Mouse (Mus musculus) kidney, adult 11 months (tissue): ENCODE data around the gene Efemp2.
A peak's percentile ranks its signal among the peaks of the same experiment; 100 is the strongest.

Experiments
- DNase-seq: peaks from one replicate; pipeline ENCODE4 v3.0.0; 2022

Efemp2 gene

DNA sequence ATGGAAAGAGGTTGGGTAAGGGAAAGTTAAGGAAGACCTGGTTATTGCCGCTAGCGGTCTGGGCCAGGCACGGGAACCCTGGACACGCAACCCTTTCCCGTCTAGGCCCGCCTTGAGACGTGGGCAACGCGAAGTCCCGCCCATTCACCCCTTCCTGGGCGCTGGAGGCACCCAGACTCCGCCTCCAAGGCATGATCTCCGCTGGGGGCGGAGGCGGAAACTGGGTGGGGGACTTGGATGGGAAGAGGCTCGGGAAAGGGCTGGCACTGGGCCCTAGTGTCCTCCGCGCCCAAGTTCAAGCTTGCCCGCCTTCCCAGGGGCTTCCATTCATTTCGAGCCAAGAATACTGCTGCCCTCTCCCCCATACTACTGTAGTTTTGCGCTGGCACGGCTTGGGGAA lies at the start of gene Efemp2:
Gene Efemp2 (plus strand): TSS at position 235 of the 400 bp plus-strand sequence.
- DNase-seq: peak; percentile 80

DNA sequence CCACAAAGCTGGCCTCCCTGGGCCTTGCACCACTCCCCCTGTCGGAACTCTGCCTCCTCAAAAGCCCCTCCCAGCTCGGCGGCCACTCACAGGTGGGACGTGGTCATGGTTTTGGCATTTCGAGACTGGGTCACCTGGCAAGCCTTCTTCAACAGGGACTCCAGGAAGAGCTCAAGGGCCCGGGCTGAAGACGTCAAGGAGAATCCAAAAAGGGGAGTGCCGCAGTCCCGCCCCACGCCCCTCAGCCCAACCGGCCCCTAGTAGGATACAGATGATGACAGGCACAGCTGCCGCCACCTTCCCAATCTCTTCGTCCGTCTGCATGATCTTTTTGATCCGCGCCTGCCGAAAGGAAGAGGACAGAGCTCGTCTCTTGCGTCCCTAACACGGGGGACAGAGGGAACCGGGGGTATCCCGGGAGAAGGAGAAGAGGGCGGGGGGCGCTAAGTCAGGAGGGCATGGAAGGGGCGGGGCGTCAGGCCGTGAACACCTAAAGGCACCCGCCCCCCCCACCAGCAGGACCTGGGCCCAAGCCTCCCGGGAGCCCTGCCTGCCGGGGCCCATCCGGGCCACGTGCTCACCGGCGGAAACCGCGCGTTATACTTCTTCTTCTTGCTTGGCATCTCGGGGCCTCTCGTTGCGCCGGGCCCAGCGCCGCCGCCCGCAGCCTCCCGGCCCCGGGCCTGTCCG lies 49.5 kb upstream of the Efemp2 start:
- peak; percentile 76 for DNase-seq

DNA sequence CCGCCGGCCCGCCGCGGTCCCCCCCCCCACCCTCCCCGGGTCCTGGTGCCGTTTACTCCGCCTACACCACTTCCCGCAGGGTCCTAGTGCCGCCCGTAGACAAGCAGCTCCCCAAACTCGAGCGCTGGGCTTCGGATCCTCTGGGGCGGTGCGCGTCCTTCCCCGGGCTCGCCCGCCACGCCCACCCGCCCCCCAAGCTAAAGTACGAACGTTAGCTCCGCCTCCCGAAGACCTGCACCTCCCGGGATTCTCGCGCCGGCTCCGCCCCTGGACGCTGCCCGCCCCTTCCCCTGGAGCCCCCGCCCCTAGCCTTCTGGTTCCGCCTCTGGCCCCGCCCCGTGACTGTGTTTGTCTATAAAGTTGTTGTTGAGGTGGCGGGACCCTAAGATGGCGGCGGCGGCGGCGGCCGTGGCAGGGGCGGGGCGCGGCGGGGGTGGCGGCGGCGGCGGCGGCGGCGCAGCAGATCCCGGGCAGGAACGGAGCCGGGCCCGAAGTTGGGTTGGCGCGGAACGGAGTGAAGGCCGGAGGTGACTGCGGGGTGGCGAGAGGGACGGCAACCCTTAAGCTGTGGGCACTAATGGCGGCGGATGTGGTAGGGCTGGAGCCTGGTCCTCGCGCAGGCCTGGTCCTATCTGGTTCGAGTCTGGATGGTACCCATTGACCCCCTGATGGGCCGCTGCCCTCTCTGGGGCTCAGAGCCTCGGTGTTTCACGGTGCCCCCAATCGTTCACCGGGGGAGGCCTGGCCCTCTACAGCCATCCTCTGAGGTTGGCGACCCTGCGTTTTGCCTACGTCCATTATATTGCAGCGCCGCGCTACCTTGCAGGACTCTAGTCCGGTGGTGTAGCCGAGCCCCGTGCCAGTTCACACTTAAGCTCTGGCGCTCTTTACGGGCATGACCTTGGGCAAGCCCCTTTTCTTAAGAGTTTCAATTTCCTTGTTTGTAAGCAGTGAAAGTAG lies 48.7 kb upstream of the Efemp2 start, which contains the start of the genes Drap1 and AI837181:
Gene Drap1 (minus strand): TSS at position 198 of the 960 bp plus-strand sequence.
Gene AI837181 (plus strand): TSS at position 363 of the 960 bp plus-strand sequence.
- DNase-seq: peak; percentile 90

DNA sequence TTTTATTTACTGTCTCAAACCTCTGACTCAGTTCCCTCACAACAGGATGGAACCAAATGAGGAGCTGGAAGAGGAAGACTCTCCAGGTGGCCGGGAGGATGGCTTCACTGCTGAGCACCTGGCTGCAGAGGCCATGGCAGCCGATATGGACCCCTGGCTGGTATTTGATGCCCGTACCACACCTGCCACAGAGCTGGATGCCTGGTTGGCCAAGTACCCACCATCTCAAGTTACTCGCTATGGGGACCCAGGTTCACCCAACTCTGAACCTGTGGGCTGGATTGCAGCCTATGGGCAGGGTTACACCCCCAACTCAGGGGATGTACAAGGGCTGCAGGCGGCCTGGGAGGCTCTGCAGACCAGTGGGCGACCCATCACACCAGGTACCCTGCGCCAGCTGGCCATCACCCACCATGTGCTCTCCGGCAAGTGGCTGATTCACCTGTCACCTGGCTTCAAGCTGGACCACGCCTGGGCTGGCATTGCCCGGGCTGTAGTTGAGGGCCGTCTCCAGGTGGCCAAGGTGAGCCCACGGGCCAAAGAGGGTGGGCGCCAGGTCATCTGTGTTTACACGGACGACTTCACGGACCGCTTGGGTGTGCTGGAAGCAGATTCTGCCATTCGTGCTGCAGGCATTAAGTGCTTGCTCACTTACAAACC lies 47.7 kb upstream of the Efemp2 start:
- DNase-seq: no peak

DNA sequence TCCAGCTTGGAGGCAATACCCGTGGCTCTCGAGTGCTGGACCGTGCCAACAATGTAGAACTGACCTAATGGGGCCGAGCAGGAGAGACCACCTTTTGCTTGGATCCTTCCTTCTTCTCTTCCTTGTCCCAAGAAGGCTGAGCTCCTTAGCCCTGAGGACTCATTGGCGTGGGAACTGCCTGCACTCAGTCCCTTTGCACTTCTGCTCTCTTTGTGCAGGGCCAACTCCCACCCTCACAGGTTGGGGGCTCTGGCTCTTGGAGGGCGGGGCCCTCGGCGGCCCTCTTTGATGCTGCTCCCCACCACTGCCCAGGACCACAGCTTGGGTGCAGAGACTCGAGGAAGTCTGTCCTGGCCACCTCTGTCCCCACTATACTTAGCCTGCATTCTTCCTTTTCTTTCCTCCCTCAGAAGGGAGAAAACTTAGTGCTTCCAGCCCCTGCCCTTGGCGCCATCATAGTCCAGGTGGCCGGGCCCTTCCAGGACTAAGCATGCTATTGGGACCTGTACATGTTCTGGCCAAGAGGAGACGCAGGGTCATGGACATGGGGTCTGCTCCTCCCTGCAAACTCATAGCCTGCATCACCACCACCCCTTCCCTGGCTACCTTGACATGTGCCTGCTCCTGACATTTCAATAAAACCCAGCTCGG lies 47.0 kb upstream of the Efemp2 start:
- DNase-seq: no peak

DNA sequence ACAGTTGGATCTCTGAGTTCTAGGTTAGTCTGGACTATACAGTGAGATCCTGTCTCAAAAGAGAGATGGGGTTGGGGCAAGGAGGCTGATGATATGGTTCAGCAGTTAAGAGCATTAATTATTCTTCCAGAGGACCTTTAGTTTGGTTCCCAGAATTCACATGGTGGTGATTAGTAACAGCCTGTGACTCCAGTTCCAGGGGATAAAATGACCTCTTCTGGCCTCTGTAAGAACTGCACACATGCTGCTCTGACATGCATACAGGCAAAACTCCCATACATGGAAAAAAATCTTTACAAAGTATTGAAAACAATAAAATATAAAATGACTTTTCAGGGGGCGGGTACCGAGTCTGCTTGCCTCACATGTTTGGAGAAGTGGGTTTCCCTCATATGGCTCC lies 45.7 kb upstream of the Efemp2 start:
- DNase-seq: peak; percentile 44

DNA sequence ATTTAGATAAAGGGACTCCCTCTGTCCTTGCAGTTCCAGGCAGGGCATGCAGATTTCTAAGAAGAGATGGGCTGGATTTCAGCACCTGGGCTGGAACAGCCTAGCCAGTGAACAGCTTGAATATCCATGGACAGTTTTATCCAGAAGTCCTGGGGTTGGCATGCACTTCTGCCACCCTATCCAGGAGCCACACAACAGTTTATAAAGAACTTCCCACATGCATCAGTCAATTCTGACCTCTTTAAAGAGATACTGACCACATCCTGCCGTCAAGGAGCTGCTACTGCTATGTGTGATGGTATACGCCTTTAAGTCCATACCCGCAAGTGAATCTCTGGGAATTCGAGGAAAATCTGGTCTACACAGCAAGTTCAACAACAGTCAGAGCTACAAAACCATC lies 44.5 kb upstream of the Efemp2 start:
- no peak for DNase-seq

DNA sequence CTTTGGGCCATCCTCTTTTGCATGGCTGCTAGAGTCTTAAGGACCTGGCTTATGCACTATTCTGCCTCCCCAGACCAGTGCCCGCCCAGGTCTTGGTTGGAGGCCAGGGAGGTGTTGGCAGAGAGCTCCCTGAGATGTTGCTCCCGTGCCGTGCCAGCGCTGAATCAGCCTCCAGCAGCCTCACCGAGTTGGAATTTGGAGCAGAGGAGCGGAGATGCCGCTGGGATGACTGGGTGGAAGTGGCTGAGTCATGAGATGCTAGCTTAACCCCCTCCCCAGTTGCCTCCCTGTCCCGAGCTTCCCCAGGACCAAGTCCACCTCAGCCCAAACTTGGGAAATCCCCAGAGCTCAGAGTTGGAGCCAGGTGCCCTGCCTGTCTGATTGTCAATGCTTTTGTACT lies 43.9 kb upstream of the Efemp2 start:
- DNase-seq: peak; percentile 80

DNA sequence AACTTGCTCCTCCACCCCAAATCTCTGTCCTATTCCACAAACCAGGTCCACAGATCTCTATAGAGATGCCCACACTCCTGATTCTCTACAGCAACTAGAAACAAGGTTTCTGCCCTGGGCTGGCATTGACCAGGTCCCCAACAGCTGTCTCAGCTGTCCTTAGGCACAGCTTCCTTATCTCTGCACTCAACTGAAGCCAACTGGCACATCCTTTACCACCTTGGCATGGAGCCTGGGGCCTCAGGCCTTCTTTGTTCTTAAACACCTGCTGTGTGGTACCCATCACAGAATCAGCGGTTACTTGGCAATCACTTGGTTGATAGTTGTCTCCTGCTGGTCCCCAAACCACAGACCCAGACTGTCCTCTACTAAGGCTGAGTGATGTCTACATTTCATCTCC lies 43.3 kb upstream of the Efemp2 start:
- DNase-seq: no peak

DNA sequence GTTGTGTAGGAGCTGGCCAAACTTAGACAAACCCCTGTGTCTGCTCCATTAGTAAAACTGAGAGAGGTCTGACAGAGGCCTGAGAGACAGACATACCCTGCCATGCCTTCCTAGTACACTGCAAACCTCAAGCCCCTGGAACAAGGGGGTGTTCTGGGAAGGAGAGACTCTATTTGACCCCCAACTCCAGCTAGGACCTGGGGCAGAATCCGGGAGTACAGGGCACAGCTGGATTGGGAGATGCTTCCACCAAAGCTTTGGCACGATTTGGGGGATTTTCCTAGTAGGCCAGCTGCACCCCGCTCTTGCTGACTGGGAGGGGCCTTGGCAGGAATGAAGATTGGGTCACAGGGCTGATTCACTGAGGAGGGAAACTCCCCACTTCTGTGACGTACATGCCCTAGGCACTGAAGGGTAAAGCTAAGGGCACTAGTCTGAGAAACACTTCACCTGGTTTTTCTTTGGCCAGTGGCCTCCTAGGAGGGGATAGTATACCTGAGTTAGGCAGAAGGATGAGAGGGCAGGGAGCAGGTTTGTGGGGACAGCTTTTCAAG lies 41.8 kb upstream of the Efemp2 start:
- DNase-seq: no peak

DNA sequence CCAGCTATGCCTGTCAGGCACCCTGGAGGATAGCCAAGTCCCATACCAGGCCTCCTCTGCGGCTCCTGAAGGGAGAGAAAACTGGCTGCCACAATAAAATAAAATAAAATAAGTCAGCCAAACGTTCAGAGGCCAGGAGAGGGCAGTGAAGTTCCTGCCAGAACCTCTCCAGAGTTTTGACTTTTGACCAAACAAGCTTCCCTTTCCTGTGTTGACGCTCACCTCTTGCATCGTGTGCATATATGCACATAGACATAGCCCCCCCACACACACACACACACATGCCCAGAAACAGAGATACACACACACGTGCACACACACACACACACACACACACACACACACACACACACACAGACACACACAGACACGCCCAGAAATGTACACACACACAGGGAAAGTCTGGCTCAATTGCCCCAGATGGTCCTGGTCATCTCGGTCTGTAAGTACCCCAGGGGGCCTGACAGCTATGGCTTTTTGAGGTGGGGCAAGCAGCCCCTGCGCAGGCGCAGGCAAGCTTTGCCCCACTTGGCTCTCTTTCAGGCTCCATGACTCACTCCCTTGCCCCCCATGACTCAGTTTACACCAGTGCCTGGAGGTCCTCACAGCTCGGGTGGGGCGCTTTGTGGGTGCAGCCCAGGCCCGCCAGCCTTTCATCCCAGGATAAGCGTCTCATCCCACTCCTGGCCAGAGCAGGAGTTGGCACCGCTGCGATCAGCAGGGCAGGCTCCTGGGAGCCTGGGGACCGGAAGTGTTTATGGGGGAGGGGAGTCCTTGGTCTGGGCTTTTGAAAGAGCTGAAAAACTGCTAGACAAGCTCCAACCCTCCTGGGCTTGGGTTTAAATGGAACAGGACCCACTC lies 40.5 kb upstream of the Efemp2 start:
- DNase-seq: peak; percentile 64

DNA sequence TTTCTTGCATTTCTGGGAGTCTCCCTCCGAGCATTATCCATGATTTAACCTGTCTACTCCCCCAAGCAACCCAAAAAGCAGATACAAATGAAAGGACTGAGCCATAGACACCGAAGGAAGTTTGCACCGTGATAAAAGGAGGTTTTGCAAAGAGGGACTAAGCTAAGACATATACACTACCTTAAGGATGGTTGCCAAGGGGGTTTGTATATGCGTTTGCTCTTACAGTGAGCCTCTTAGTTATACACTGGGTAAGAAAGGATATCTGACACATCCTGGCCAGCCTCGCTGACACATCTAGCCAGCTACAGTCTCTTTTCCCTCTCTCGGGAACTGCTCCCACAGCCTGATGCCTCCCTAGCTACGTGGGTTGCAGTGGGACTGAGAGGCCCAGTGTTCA lies 39.8 kb upstream of the Efemp2 start:
- DNase-seq: no peak

DNA sequence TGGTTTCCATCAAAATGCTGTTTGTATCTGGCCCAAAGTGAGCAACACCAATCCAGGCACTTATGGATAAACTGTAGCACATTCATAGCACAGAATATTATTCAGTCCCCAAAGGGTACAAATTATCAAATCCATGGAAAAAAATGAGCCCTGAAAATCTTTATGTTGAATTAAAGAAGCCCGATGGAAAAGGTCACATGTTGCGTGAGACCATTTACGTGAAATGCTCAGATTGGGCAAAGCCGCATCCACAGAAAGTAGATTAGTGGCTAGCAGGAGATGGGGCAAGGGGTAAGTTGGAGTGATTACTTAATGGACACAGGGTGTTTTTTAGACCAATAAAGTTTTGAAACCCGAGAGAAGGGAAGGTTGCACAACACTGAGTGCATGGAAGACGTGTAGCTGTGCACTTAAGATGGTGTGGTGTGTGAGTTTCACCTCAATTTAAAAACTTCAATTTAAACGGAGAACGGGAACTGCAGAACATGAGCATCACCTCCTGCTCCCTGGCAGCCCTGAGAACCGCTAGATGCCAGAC lies 29.3 kb upstream of the Efemp2 start:
- no peak for DNase-seq

DNA sequence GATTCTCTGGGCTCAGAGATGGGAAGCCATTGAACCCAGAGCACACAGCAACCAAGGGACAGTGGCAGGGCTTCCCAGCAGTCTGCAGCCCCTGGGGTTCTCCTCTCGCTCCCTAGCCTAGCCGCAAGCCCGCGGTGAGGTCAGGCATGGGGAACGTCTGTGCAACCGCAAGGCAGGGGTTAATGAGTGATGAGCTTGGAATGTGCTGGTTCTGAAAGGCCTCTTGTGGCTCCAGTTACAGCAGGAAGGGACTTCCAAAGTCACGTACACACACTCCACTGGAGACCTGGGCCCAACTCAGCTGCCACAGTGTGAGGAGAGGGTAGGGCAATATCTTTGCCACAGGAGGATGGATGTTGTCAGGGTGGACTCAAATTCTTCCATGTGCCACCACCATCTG lies 28.8 kb upstream of the Efemp2 start:
- DNase-seq: peak; percentile 64

DNA sequence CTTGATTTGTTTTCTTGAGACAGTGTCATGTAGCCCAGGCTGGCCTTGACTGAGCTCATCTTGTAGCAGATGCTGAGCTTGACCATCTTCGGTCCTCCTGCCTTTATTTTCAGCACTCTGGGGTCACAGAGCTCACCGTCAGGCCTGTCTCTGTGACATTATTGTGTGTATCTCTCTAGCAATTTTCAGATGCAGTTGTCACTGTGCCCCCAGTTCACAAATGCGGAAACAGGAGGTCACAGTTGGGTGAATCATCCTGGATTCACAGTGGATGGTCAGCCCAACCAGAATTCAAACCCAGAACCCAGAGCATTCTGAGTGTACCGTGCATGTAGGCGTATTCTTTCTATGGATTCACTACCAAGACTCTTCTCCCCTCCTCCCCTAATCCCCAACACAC lies 28.0 kb upstream of the Efemp2 start:
- DNase-seq: no peak

DNA sequence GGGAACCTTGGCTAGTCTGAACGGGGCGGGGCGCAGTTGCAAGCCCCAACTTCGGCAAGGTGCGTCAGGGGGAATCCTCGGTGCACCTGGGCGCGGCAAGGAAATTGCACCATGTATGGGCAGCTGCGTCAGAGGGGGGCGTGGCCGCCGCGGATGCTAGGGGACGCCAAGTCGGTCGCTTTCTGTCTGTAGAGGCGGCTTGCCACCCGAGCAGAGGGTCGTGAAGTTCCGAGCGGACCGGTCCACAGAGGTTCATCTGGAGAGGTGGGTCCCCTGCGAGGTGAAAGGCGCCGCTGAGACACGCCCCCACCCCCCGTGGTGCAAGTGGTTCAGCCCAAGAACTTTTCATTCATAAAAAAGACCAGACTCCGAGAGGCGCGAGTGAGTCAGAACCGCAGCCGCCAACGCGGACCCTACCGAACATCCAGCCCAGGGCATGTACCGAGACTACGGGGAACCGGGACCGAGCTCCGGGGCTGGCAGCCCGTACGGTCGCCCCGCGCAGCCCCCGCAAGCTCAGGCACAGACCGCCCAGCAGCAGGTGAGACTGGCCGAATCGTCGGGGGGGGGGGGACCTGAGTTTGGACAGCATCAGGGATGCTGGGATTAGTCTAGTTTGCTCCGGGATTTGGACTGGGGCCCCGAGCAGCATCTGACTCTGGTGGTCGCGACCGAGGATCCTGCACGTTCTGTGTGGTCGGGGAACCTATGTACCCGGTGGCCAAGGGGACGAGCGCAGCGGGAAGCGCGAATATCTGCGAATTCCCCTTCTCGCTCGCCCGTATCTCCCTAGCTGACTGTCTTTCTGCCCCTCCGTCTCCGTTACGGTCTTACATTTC lies 26.0 kb upstream of the Efemp2 start, which contains the start of gene Fosl1:
Gene Fosl1 (plus strand): TSS at position 33 of the 839 bp plus-strand sequence.
- peak; percentile 60 for DNase-seq

DNA sequence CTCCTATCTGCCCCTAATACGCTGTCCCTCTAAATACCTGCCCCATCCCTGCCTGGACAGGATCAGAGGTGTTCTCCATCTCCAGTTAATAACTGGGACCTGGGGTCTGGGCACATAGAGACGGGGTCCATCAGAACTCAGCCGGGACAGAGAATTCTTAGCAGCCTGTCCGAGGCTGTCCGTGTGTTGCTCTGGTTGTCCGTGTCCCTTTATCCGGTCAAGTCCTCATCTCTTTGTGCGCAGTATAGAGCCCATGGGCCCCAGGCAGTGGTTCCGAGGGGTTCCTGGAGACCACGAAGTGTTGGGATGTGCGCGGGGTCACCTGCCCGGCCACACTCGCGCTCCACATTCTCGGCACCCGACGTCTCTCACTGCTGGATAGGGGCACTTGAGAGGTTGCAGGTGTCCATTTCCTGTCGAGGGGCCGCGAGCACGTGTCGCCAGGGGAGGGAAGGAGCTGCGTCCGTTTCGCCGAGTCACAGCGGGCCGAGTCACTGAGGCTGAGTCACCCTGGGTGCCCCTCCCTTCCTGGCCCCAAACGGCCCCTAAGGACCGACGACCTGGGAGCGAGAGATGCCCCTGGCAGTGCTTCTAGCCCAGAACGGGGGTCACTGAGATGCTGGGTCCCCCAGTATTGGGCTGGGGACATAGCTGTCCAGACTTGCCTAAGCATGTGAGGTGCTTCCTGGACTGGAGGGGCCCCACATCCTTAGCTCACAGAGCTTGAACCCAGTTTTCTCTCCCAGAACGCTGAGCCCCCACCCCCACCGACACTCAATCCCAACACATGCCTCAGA lies 25.2 kb upstream of the Efemp2 start:
- no peak for DNase-seq

DNA sequence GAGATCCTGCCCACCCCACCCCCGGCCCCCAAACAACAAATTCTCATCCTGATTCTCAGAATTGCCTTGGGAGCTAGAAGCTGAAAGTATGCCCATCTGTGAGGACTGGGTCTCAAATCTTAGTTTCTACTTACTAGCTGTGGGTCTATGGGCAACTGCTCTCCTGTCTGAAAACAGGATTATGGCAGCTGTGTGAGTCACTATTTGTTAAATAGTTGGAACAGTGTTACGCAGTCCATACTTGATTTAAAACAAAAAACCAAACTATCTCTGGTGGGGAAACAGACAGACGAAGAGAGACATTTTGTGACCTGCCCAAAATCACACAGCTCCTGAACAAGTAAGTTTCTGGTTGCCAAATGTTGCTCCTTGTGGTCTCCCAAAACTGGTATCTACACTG lies 24.1 kb upstream of the Efemp2 start:
- DNase-seq: no peak

DNA sequence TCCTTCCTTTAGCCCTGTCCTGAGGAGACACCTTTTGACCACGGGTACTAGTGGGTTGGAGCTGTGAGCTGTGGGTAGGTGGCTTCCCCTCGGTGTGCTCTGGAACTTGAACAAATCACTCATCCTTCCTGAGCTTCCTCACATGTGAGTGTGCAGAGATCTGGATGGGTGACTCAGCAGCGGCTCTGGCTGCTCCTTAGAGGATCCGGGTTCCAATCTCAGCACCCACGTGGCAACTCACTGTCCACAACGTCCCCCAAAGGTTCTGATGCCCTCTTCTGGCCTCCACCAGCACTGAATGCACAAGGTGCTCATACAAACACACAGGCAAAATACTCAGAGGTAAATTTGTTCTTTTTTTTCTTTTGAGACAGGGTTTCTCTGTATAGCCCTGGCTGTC lies 22.0 kb upstream of the Efemp2 start:
- DNase-seq: no peak
